Mouse (Mus musculus) thymus, adult 2 months (tissue): ENCODE results near the gene Sorbs1.

Experiments used
- CTCF ChIP-seq: fragments of 200-500 bp; IDR thresholded peaks from 2 replicates; pipeline ENCODE4 v1.5.1; 2012; ENCODE audit warnings: mild to moderate bottlenecking, control low read depth, low read length, moderate library complexity, borderline replicate concordance; ENCODE audit not compliant: control insufficient read depth, poor library complexity, insufficient read depth; ENCODE audit errors: extremely low read depth
- POLR2A ChIP-seq: fragments of 200-500 bp; IDR thresholded peaks from 2 replicates; pipeline ENCODE4 v1.6.1; 2012; ENCODE audit warnings: mild to moderate bottlenecking, low read length, control low read depth, moderate library complexity; ENCODE audit not compliant: control insufficient read depth, poor library complexity, insufficient read depth; ENCODE audit errors: extremely low read depth

DNA sequence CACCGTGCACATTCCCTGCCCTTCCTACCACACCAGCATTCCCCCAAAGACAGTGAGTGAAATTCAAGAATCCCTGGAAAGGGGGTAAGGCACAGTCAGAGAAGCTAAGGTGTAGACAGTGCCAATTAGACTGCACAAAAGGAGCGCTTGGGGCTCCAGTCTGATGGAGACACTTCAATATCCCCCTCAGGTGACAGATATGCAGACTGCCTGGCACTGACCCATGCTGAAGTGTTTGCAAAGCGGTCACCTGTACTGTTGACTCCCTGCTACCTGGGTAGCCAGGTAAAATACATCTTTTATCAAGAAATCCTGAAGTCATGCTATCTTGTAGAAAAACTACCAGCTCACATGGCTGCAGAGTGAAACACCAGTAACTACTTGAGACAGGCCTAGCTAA lies 54.8 kb downstream of the Sorbs1 start:
- TF ChIP-seq CTCF: no peak
- TF ChIP-seq POLR2A: no peak
